Mouse (Mus musculus) embryonic facial prominence, embryonic 14.5 days (tissue): ENCODE measurements around the gene Rilpl1. TPM values are rescaled to one million over a fixed set of nuclear protein-coding genes. Genes with fewer than 3 reads are reported as not detected.

ENCODE experiments used
- ATAC-seq: fragments of 200-750 bp; cut with Nextera tagmentation; 2 replicates; pipeline ENCODE4 v1.8.0; 2017; ENCODE audit warnings: low read depth, moderate number of reproducible peaks, moderate TSS enrichment
- DNase-seq: peaks from one replicate; pipeline ENCODE4 v3.0.0-alpha.2; 2015; ENCODE audit warnings: low spot score
- H3K27ac ChIP-seq: fragments of 300-500 bp; sonication (generic); replicated peaks from 2 replicates; pipeline ENCODE4 v1.5.1; 2014; ENCODE audit warnings: low read depth, mild to moderate bottlenecking, low read length, moderate library complexity
- H3K27me3 ChIP-seq: fragments of 300-500 bp; sonication (generic); replicated peaks from 2 replicates; pipeline ENCODE4 v1.6.1; 2014; ENCODE audit warnings: low read length; ENCODE audit not compliant: control insufficient read depth, insufficient read depth
- H3K36me3 ChIP-seq: fragments of 300-500 bp; sonication (generic); 2 replicates; pipeline ENCODE4 v1.6.1; 2014; ENCODE audit warnings: low read length, mixed read lengths; ENCODE audit not compliant: control insufficient read depth, insufficient read depth
- H3K4me1 ChIP-seq: fragments of 300-500 bp; sonication (generic); 2 replicates; pipeline ENCODE4 v1.6.1; 2014; ENCODE audit warnings: antibody characterized with exemption, low read length; ENCODE audit not compliant: control insufficient read depth, insufficient read depth
- H3K4me2 ChIP-seq: fragments of 300-500 bp; sonication (generic); 2 replicates; pipeline ENCODE4 v1.6.1; 2014; ENCODE audit warnings: low read depth, mild to moderate bottlenecking, low read length, moderate library complexity, mixed read lengths
- H3K4me3 ChIP-seq: fragments of 300-500 bp; sonication (generic); 2 replicates; pipeline ENCODE4 v1.5.1; 2014; ENCODE audit warnings: low read depth, mild to moderate bottlenecking, low read length
- H3K9ac ChIP-seq: fragments of 300-500 bp; sonication (generic); 2 replicates; pipeline ENCODE4 v1.6.1; 2014; ENCODE audit warnings: low read depth, mild to moderate bottlenecking, low read length, moderate library complexity, mixed read lengths
- H3K9me3 ChIP-seq: fragments of 300-500 bp; sonication (generic); 2 replicates; pipeline ENCODE4 v1.6.1; 2016; ENCODE audit warnings: low read length; ENCODE audit not compliant: control insufficient read depth
- WGBS: fragments of 180-500 bp; shearing (Covaris S2); extraction: QIAGEN DNeasy Blood & Tissue Kit; methylation state at CpG from one replicate; pipeline ENCODE4 v1.1.7; 2014; 5-methylcytosine and 5-hydroxymethylcytosine counted together
- polyA plus RNA-seq: library from polyadenylated mRNA; unstranded; fragments of >200 nt; fragmentation: Nextera tagmentation; extraction: Ambion mirVana; gene quantifications from 2 replicates; pipeline ENCODE4 v1.2.1, GENCODE M21; 2014

Rilpl1 gene
- polyA plus RNA-seq, 1 experiment from 2014 or later = 29.6 TPM

GRCm38 (mm10) chr5:124535016-124535415 is 3.8 kb upstream of the Rilpl1 start:
- Histone ChIP-seq H3K4me1 (peaks cover 8% of the 10 kb centered on the region), H3K27ac (no peak overlapping the region), H3K9me3 (no peaks in the 10 kb centered on the region), H3K4me3 (no peak overlapping the region), H3K4me2 (no peak overlapping the region), H3K36me3 (no peaks in the 10 kb centered on the region), H3K27me3 (no peaks in the 10 kb centered on the region), H3K9ac (no peak overlapping the region)
- WGBS = 61% methylated on average over 5 of the region's 5 CpGs
- ATAC-seq (no peak), DNase-seq (no peak)

GRCm38 (mm10) chr5:124532451-124532850 is 1.3 kb upstream of the Rilpl1 start:
- DNase-seq (no peak), ATAC-seq (no peak)
- Histone ChIP-seq H3K4me3 (no peak overlapping the region), H3K4me1 (peaks cover 21% of the 10 kb centered on the region), H3K9me3 (no peaks in the 10 kb centered on the region), H3K4me2 (no peak overlapping the region), H3K27ac (no peak overlapping the region), H3K27me3 (no peaks in the 10 kb centered on the region), H3K36me3 (no peaks in the 10 kb centered on the region), H3K9ac (no peak overlapping the region)
- 28% methylated on average over 7 of the region's 7 CpGs for WGBS

- Histone ChIP-seq H3K27ac (peak overlapping the region; percentile 49), H3K36me3 (0 out of 2 replicates have a peak, but pooled peaks cover 3% of the 10 kb centered on the region)
Observed at GRCm38 (mm10) chr5:124531583-124531930, 366 bp upstream of the Rilpl1 start.

GRCm38 (mm10) chr5:124529697-124530096 is 1.5 kb downstream of the Rilpl1 start:
- DNase-seq (no peak), ATAC-seq (no peak)
- Histone ChIP-seq H3K4me3 (peak overlapping the region; percentile 83), H3K36me3 (0 out of 2 replicates have a peak, but pooled peaks cover 4% of the 10 kb centered on the region), H3K27ac (peak overlapping the region; percentile 30), H3K4me2 (peak overlapping the region; percentile 76), H3K27me3 (no peaks in the 10 kb centered on the region), H3K9me3 (no peaks in the 10 kb centered on the region), H3K9ac (peak overlapping the region; percentile 83), H3K4me1 (peaks cover 21% of the 10 kb centered on the region)
- WGBS = 30% methylated on average over 8 of the region's 8 CpGs

More at GRCm38 (mm10) chr5:124531583-124531930, 366 bp upstream of the Rilpl1 start:
- ATAC-seq = peak; percentile 13
- 9% methylated on average over 14 of the region's 14 CpGs for WGBS
- Histone ChIP-seq H3K4me1 (peaks cover 21% of the 10 kb centered on the region), H3K27me3 (no peaks in the 10 kb centered on the region), H3K4me3 (peak overlapping the region; percentile 83), H3K9me3 (no peaks in the 10 kb centered on the region), H3K4me2 (peak overlapping the region; percentile 76), H3K9ac (peak overlapping the region; percentile 83)
- DNase-seq = no peak

- H3K27ac ChIP-seq = peak overlapping the region; percentile 30
- peak overlapping the region; percentile 76 for H3K4me2 ChIP-seq
- 6% methylated on average over 8 of the region's 8 CpGs for WGBS
- H3K4me1 ChIP-seq = peaks cover 21% of the 10 kb centered on the region
- H3K9me3 ChIP-seq = no peaks in the 10 kb centered on the region
- peak overlapping the region; percentile 83 for H3K4me3 ChIP-seq
- H3K27me3 ChIP-seq = no peaks in the 10 kb centered on the region
- peak overlapping the region; percentile 38 for H3K9ac ChIP-seq
- no peak for DNase-seq
- 0 out of 2 replicates have a peak, but pooled peaks cover 7% of the 10 kb centered on the region for H3K36me3 ChIP-seq
- ATAC-seq = no peak
Observed at GRCm38 (mm10) chr5:124529191-124529651, 2.0 kb downstream of the Rilpl1 start.

- DNase-seq (no peak), ATAC-seq (no peak)
- Histone ChIP-seq H3K27me3 (no peaks in the 10 kb centered on the region), H3K9me3 (no peaks in the 10 kb centered on the region), H3K4me1 (peaks cover 21% of the 10 kb centered on the region), H3K4me3 (peak overlapping the region; percentile 83), H3K4me2 (peak overlapping the region; percentile 76), H3K36me3 (0 out of 2 replicates have a peak, but pooled peaks cover 7% of the 10 kb centered on the region), H3K9ac (peak overlapping the region; percentile 38), H3K27ac (peak overlapping the region; percentile 30; the same call in 1 of the 2 replicates)
- 39% methylated on average over 9 of the region's 9 CpGs for WGBS
Observed at GRCm38 (mm10) chr5:124528791-124529190, 2.4 kb downstream of the Rilpl1 start.

GRCm38 (mm10) chr5:124528351-124528750 is 2.8 kb downstream of the Rilpl1 start:
- peak overlapping the region; percentile 83 for H3K4me3 ChIP-seq
- H3K9me3 ChIP-seq = no peaks in the 10 kb centered on the region
- DNase-seq (no peak), ATAC-seq (no peak)
- H3K36me3 ChIP-seq = 0 out of 2 replicates have a peak, but pooled peaks cover 7% of the 10 kb centered on the region
- peak overlapping the region; percentile 30; the same call in 1 of the 2 replicates for H3K27ac ChIP-seq
- H3K4me2 ChIP-seq = peak overlapping the region; percentile 76
- peak overlapping the region; percentile 38 for H3K9ac ChIP-seq
- WGBS = 66% methylated on average over 4 of the region's 4 CpGs
- H3K4me1 ChIP-seq = peaks cover 21% of the 10 kb centered on the region
- H3K27me3 ChIP-seq = no peaks in the 10 kb centered on the region

- no peak overlapping the region for H3K4me3 ChIP-seq
- H3K9me3 ChIP-seq = no peaks in the 10 kb centered on the region
- H3K27ac ChIP-seq = no peak overlapping the region
- peaks cover 24% of the 10 kb centered on the region; the same call in 1 of the 2 replicates for H3K36me3 ChIP-seq
- H3K4me1 ChIP-seq = peaks cover 12% of the 10 kb centered on the region; the same call in 1 of the 2 replicates
- DNase-seq = no peak
- no peak for ATAC-seq
- no peak overlapping the region for H3K4me2 ChIP-seq
- no peaks in the 10 kb centered on the region for H3K27me3 ChIP-seq
- no peak overlapping the region for H3K9ac ChIP-seq
- WGBS = 93% methylated on average over 5 of the region's 5 CpGs
Observed at GRCm38 (mm10) chr5:124524943-124525342, 6.2 kb downstream of the Rilpl1 start.

- peaks cover 39% of the 10 kb centered on the region for H3K36me3 ChIP-seq
- DNase-seq = no peak
- whole genome bisulfite sequencing = 94% methylated on average over 8 of the region's 8 CpGs
- H3K4me2 ChIP-seq = no peak overlapping the region
- no peak overlapping the region for H3K4me3 ChIP-seq
- H3K9me3 ChIP-seq = no peaks in the 10 kb centered on the region
- no peak for ATAC-seq
- H3K27ac ChIP-seq = no peak overlapping the region
- no peaks in the 10 kb centered on the region for H3K4me1 ChIP-seq
- no peak overlapping the region for H3K9ac ChIP-seq
- no peaks in the 10 kb centered on the region for H3K27me3 ChIP-seq
Observed at GRCm38 (mm10) chr5:124523032-124523431, 8.2 kb downstream of the Rilpl1 start.
